Mouse (Mus musculus): Measurements from ENCODE around the gene Ftcd.

GRCm38 (mm10) chr10:76537619-76538018 is 37.8 kb upstream of the Ftcd start:
- TF ChIP-seq POLR2A (IDR thresholded peaks at IDR 0.05; ENCODE audit: borderline replicate concordance, low read depth, low read length) (no peak), CTCF (IDR thresholded peaks at IDR 0.05; ENCODE audit: low read depth, low read length) (no peak)
